Mouse (Mus musculus): ENCODE data around the gene Tbcc. TPM values are rescaled to one million over a fixed set of nuclear protein-coding genes. Genes with fewer than 3 reads are reported as not detected.
A peak's percentile ranks its signal among the peaks of the same experiment; 100 is the strongest.

Gene Tbcc
- polyA plus RNA-seq, 1 experiment from 2014 or later, result 55.0 TPM

GRCm38 (mm10) chr17:46885910-46886643, 4.4 kb upstream of the Tbcc start:
- no peak for ATAC-seq (ENCODE audit: low read depth)
- no peak overlapping the region for H3K4me2 ChIP-seq (ENCODE audit: low read depth, low read length)
- H3K27me3 ChIP-seq (replicated peaks; ENCODE audit: control insufficient read depth, insufficient read depth, low read length), result no peaks in the 10 kb centered on the region
- WGBS, result 55% methylated on average over 17 of the region's 17 CpGs
- DNase-seq (ENCODE audit: low spot score), result no peak
- H3K4me1 ChIP-seq (ENCODE audit: control insufficient read depth, insufficient read depth, low read length), result no peaks in the 10 kb centered on the region
- no peaks in the 10 kb centered on the region for H3K36me3 ChIP-seq (ENCODE audit: control insufficient read depth, insufficient read depth, low read length)
- H3K4me3 ChIP-seq (ENCODE audit: low read depth, low read length), result no peak overlapping the region
- H3K9ac ChIP-seq (ENCODE audit: low read depth, low read length), result no peak overlapping the region
- no peaks in the 10 kb centered on the region for H3K9me3 ChIP-seq (ENCODE audit: control insufficient read depth, low read length)
- H3K27ac ChIP-seq (replicated peaks; ENCODE audit: low read depth, low read length), result no peak overlapping the region

- H3K4me1 ChIP-seq (ENCODE audit: control insufficient read depth, insufficient read depth, low read length), result peaks cover 19% of the 10 kb centered on the region
- 32% methylated on average over 16 of the region's 16 CpGs for whole genome bisulfite sequencing
- no peak for ATAC-seq (ENCODE audit: low read depth)
- H3K27ac ChIP-seq (replicated peaks; ENCODE audit: low read depth, low read length), result peak overlapping the region; percentile 99
- H3K36me3 ChIP-seq (ENCODE audit: control insufficient read depth, insufficient read depth, low read length), result peaks cover 14% of the 10 kb centered on the region
- peak overlapping the region; percentile 95 for H3K4me3 ChIP-seq (ENCODE audit: low read depth, low read length)
- H3K9me3 ChIP-seq (ENCODE audit: control insufficient read depth, low read length), result no peaks in the 10 kb centered on the region
- peak overlapping the region; percentile 88 for H3K4me2 ChIP-seq (ENCODE audit: low read depth, low read length)
- no peaks in the 10 kb centered on the region for H3K27me3 ChIP-seq (replicated peaks; ENCODE audit: control insufficient read depth, insufficient read depth, low read length)
- DNase-seq (ENCODE audit: low spot score), result peak; percentile 68
- H3K9ac ChIP-seq (ENCODE audit: low read depth, low read length), result peak overlapping the region; percentile 81
These were observed 1.8 kb upstream of the Tbcc start for GRCm38 (mm10) chr17:46888511-46889212.

- H3K4me1 ChIP-seq (ENCODE audit: control insufficient read depth, insufficient read depth, low read length), result peaks cover 19% of the 10 kb centered on the region
- ATAC-seq (ENCODE audit: low read depth), result peak; percentile 47
- under 1% methylated on average over 36 of the region's 44 CpGs for WGBS
- H3K27ac ChIP-seq (replicated peaks; ENCODE audit: low read depth, low read length), result peak overlapping the region; percentile 99
- peak overlapping the region; percentile 95 for H3K4me3 ChIP-seq (ENCODE audit: low read depth, low read length)
- peaks cover 17% of the 10 kb centered on the region for H3K36me3 ChIP-seq (ENCODE audit: control insufficient read depth, insufficient read depth, low read length)
- no peaks in the 10 kb centered on the region for H3K9me3 ChIP-seq (ENCODE audit: control insufficient read depth, low read length)
- H3K4me2 ChIP-seq (ENCODE audit: low read depth, low read length), result peak overlapping the region; percentile 88
- peak overlapping the region; percentile 81 for H3K9ac ChIP-seq (ENCODE audit: low read depth, low read length)
- H3K27me3 ChIP-seq (replicated peaks; ENCODE audit: control insufficient read depth, insufficient read depth, low read length), result no peaks in the 10 kb centered on the region
- DNase-seq (ENCODE audit: low spot score), result peak; percentile 87
These were observed 917 bp upstream of the Tbcc start for GRCm38 (mm10) chr17:46889450-46890084.

GRCm38 (mm10) chr17:46890843-46891594, 535 bp downstream of the Tbcc start:
- ATAC-seq (ENCODE audit: low read depth) (peak; percentile 26), DNase-seq (ENCODE audit: low spot score) (no peak)
- peak overlapping the region; percentile 88 for H3K4me2 ChIP-seq (ENCODE audit: low read depth, low read length)
- H3K9ac ChIP-seq (ENCODE audit: low read depth, low read length), result peak overlapping the region; percentile 89
- peak overlapping the region; percentile 87 for H3K27ac ChIP-seq (replicated peaks; ENCODE audit: low read depth, low read length)
- H3K4me1 ChIP-seq (ENCODE audit: control insufficient read depth, insufficient read depth, low read length), result peaks cover 19% of the 10 kb centered on the region
- no peaks in the 10 kb centered on the region for H3K27me3 ChIP-seq (replicated peaks; ENCODE audit: control insufficient read depth, insufficient read depth, low read length)
- H3K9me3 ChIP-seq (ENCODE audit: control insufficient read depth, low read length), result no peaks in the 10 kb centered on the region
- peak overlapping the region; percentile 95 for H3K4me3 ChIP-seq (ENCODE audit: low read depth, low read length)
- 4% methylated on average over 37 of the region's 64 CpGs for WGBS
- H3K36me3 ChIP-seq (ENCODE audit: control insufficient read depth, insufficient read depth, low read length), result peaks cover 17% of the 10 kb centered on the region

- Histone ChIP-seq H3K36me3 (ENCODE audit: control insufficient read depth, insufficient read depth, low read length) (peaks cover 17% of the 10 kb centered on the region), H3K4me3 (ENCODE audit: low read depth, low read length) (no peak overlapping the region), H3K4me1 (ENCODE audit: control insufficient read depth, insufficient read depth, low read length) (peaks cover 19% of the 10 kb centered on the region), H3K9me3 (ENCODE audit: control insufficient read depth, low read length) (no peaks in the 10 kb centered on the region), H3K9ac (ENCODE audit: low read depth, low read length) (no peak overlapping the region), H3K4me2 (ENCODE audit: low read depth, low read length) (no peak overlapping the region), H3K27ac (replicated peaks; ENCODE audit: low read depth, low read length) (no peak overlapping the region), H3K27me3 (replicated peaks; ENCODE audit: control insufficient read depth, insufficient read depth, low read length) (no peaks in the 10 kb centered on the region)
- DNase-seq (ENCODE audit: low spot score), result no peak
- ATAC-seq (ENCODE audit: low read depth), result no peak
- 88% methylated on average over 9 of the region's 9 CpGs for WGBS
These were observed 4.9 kb downstream of the Tbcc start for GRCm38 (mm10) chr17:46895426-46895825.

- H3K9ac ChIP-seq (ENCODE audit: low read depth, low read length), result no peak overlapping the region
- 40% methylated on average over 13 of the region's 13 CpGs for WGBS
- H3K27ac ChIP-seq (replicated peaks; ENCODE audit: low read depth, low read length), result no peak overlapping the region
- H3K4me3 ChIP-seq (ENCODE audit: low read depth, low read length), result no peak overlapping the region
- no peak overlapping the region for H3K4me2 ChIP-seq (ENCODE audit: low read depth, low read length)
- H3K9me3 ChIP-seq (ENCODE audit: control insufficient read depth, low read length), result no peaks in the 10 kb centered on the region
- no peaks in the 10 kb centered on the region for H3K27me3 ChIP-seq (replicated peaks; ENCODE audit: control insufficient read depth, insufficient read depth, low read length)
- DNase-seq (ENCODE audit: low spot score), result no peak
- peaks cover 8% of the 10 kb centered on the region for H3K4me1 ChIP-seq (ENCODE audit: control insufficient read depth, insufficient read depth, low read length)
- H3K36me3 ChIP-seq (ENCODE audit: control insufficient read depth, insufficient read depth, low read length), result peaks cover 11% of the 10 kb centered on the region
- no peak for ATAC-seq (ENCODE audit: low read depth)
These were observed 6.9 kb downstream of the Tbcc start for GRCm38 (mm10) chr17:46897221-46897950.

GRCm38 (mm10) chr17:46900941-46901340, 10.5 kb downstream of the Tbcc start:
- 50% methylated on average over 2 of the region's 2 CpGs for WGBS
- H3K27me3 ChIP-seq (replicated peaks; ENCODE audit: control insufficient read depth, insufficient read depth, low read length), result no peaks in the 10 kb centered on the region
- H3K4me1 ChIP-seq (ENCODE audit: control insufficient read depth, insufficient read depth, low read length), result no peaks in the 10 kb centered on the region
- ATAC-seq (ENCODE audit: low read depth), result no peak
- H3K4me2 ChIP-seq (ENCODE audit: low read depth, low read length), result no peak overlapping the region
- H3K9ac ChIP-seq (ENCODE audit: low read depth, low read length), result no peak overlapping the region
- H3K27ac ChIP-seq (replicated peaks; ENCODE audit: low read depth, low read length), result no peak overlapping the region
- no peaks in the 10 kb centered on the region for H3K9me3 ChIP-seq (ENCODE audit: control insufficient read depth, low read length)
- H3K36me3 ChIP-seq (ENCODE audit: control insufficient read depth, insufficient read depth, low read length), result no peaks in the 10 kb centered on the region
- no peak for DNase-seq (ENCODE audit: low spot score)
- no peak overlapping the region for H3K4me3 ChIP-seq (ENCODE audit: low read depth, low read length)
